In the genomic region with DNA sequence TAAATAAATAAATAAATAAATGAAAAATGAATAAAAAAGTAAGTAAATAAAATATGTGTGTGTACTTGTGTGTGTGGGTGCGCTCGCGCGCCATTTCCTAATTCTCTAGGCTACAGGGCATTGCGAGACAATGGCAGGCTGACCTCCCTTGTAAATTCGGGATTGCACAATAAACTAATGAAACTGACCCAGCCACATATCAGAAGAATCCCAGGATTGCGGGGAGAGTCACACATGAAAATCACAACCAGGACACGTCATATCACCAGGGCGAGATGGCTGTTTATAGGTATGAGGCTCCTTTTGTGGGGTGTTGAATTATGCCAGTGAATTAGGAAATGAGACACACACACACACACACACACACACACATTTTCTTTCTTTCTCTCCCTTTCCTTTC, we compare ENCODE assay signal across 25 mouse cellular contexts. TPM values are rescaled to one million over a fixed set of nuclear protein-coding genes. Genes with fewer than 3 reads are reported as not detected.
A peak's percentile ranks its signal among the peaks of the same experiment; 100 is the strongest.
DNase-seq lines count a peak whose midpoint lies in the region; ATAC-seq and TF ChIP-seq lines count a peak whose summit lies in the region.
"Had no signal": no experiment of that assay in that cellular context is flagged by ENCODE, and none has a peak within 500 bp of the region (broad histone marks: within the 10 kb centered on the region; RNA-seq: fewer than 3 reads in every experiment).

No protein-coding gene starts in this region.

- 94% methylated on average over 9 of the region's 9 CpGs for WGBS in forebrain, embryonic 15.5 days
- WGBS in forebrain, embryonic 10.5 days, result 95% methylated on average over 9 of the region's 9 CpGs

- H3K4me1 ChIP-seq in forebrain, embryonic 15.5 days, result peaks cover 19% of the 10 kb centered on the region
- peaks cover 13% of the 10 kb centered on the region for H3K4me1 ChIP-seq in forebrain, embryonic 10.5 days
- H3K4me1 ChIP-seq in embryonic fibroblast, embryonic 13.5 days (ENCODE audit: control insufficient read depth, insufficient read depth, low read length), result no peaks in the 10 kb centered on the region
- H3K4me1 ChIP-seq: heart, embryonic 13.5 days had no signal

- no peak for TF ChIP-seq POLR2A in embryonic fibroblast, embryonic 13.5 days (IDR thresholded peaks at IDR 0.05; ENCODE audit: low read depth, low read length)

- no peak for DNase-seq in forebrain, embryonic 10.5 days (ENCODE audit: extremely low spot score, low spot score)
- peak; percentile 22 for DNase-seq in testis, postnatal 10 days (ENCODE audit: low spot score)
- no peak for DNase-seq in testis, postnatal 14 days (ENCODE audit: low spot score)
- DNase-seq in heart, adult 11 months, result no peak
- DNase-seq: adrenal gland, postnatal 25 days; cerebellum, adult 11-12 months; cerebellum, adult 8-10 months; cerebellum, postnatal 10 days; cerebellum, postnatal 36 days; gastrocnemius, postnatal 25 days; heart, adult 2 months; heart, postnatal 14 days; heart, postnatal 4 days had no signal

- H3K9me3 ChIP-seq in forebrain, embryonic 15.5 days, result no peaks in the 10 kb centered on the region
- H3K9me3 ChIP-seq in forebrain, embryonic 10.5 days, result no peaks in the 10 kb centered on the region
- H3K9me3 ChIP-seq: heart, embryonic 10.5 days; heart, embryonic 13.5 days had no signal

- H3K27ac ChIP-seq in forebrain, embryonic 15.5 days (replicated peaks), result 0 out of 2 replicates have a peak overlapping the region, but pooled peaks have one; percentile 34
- no peak overlapping the region for H3K27ac ChIP-seq in forebrain, embryonic 10.5 days
- no peak overlapping the region for H3K27ac ChIP-seq in embryonic fibroblast, embryonic 13.5 days (ENCODE audit: insufficient read depth, low read length)
- H3K27ac ChIP-seq: heart, adult 2 months; heart, embryonic 10.5 days; heart, embryonic 13.5 days; hindbrain, embryonic 14.5 days had no signal

- H3K9ac ChIP-seq in forebrain, embryonic 15.5 days (replicated peaks), result no peak overlapping the region
- H3K9ac ChIP-seq: heart, embryonic 13.5 days; hindbrain, embryonic 14.5 days had no signal

- ATAC-seq in forebrain, embryonic 15.5 days (replicated peaks), result no peak
- ATAC-seq: forebrain, embryonic 14.5 days; hindbrain, postnatal 0 days; inflammation-experienced regulatory T-cells, adult 6 months; intestine, embryonic 16.5 days; Patski had no signal

- peaks cover 24% of the 10 kb centered on the region for H3K36me3 ChIP-seq in forebrain, embryonic 15.5 days
- peaks cover 34% of the 10 kb centered on the region for H3K36me3 ChIP-seq in forebrain, embryonic 10.5 days (replicated peaks)
- H3K36me3 ChIP-seq: heart, embryonic 10.5 days; heart, embryonic 13.5 days had no signal

- no peak overlapping the region for H3K4me3 ChIP-seq in forebrain, embryonic 15.5 days
- H3K4me3 ChIP-seq in forebrain, embryonic 10.5 days, result no peak overlapping the region
- no peak overlapping the region for H3K4me3 ChIP-seq in embryonic fibroblast, embryonic 13.5 days (ENCODE audit: insufficient read depth, low read length)
- H3K4me3 ChIP-seq: heart, adult 2 months; heart, embryonic 10.5 days; heart, embryonic 13.5 days had no signal

- 0 out of 2 replicates have a peak, but pooled peaks have one; percentile 2 for TF ChIP-seq CTCF in embryonic fibroblast, embryonic 13.5 days (IDR thresholded peaks at IDR 0.05; ENCODE audit: borderline replicate concordance, insufficient read depth, low read length)

- H3K27me3 ChIP-seq in forebrain, embryonic 15.5 days, result no peaks in the 10 kb centered on the region
- H3K27me3 ChIP-seq in forebrain, embryonic 10.5 days (ENCODE audit: poor library complexity, severe bottlenecking), result no peaks in the 10 kb centered on the region
- H3K27me3 ChIP-seq: heart, embryonic 13.5 days; Patski had no signal

- no peak overlapping the region for H3K4me2 ChIP-seq in forebrain, embryonic 15.5 days (replicated peaks)
- H3K4me2 ChIP-seq: heart, embryonic 13.5 days; hindbrain, embryonic 14.5 days had no signal

RNA-seq across cellular contexts. Expression of a gene that starts 25.6 kb away (rescaled TPM):
- polyA plus RNA-seq in forebrain, embryonic 15.5 days (2015; fragmentation: Nextera tagmentation; extraction: Ambion mirVana), result 3.3 and 4.2 TPM in 2 replicates
- 0.87 and 1.5 TPM in 2 replicates for polyA plus RNA-seq in forebrain, embryonic 10.5 days (2016; fragmentation: Nextera tagmentation; extraction: Ambion mirVana)
- polyA plus RNA-seq in embryonic fibroblast, embryonic 13.5 days (2011; ENCODE audit: insufficient read length, low read depth, missing spikeins), result not detected in 2 replicates
- polyA plus RNA-seq: brain, embryonic 14.5 days; gonadal fat pad, adult 2 months; heart, adult 2 months had no signal

RNA-seq across cellular contexts. Expression of a gene that starts 43.9 kb away (rescaled TPM):
- 2.5 and 3.9 TPM in 2 replicates for polyA plus RNA-seq in forebrain, embryonic 15.5 days (2015; fragmentation: Nextera tagmentation; extraction: Ambion mirVana)
- 14.7 and 15.3 TPM in 2 replicates for polyA plus RNA-seq in forebrain, embryonic 10.5 days (2016; fragmentation: Nextera tagmentation; extraction: Ambion mirVana)
- polyA plus RNA-seq in embryonic fibroblast, embryonic 13.5 days (2011; ENCODE audit: insufficient read length, low read depth, missing spikeins), result 4.0 and 5.4 TPM in 2 replicates
